Mouse (Mus musculus): ENCODE results near the gene Cbx6.

The Cbx6 gene

DNA sequence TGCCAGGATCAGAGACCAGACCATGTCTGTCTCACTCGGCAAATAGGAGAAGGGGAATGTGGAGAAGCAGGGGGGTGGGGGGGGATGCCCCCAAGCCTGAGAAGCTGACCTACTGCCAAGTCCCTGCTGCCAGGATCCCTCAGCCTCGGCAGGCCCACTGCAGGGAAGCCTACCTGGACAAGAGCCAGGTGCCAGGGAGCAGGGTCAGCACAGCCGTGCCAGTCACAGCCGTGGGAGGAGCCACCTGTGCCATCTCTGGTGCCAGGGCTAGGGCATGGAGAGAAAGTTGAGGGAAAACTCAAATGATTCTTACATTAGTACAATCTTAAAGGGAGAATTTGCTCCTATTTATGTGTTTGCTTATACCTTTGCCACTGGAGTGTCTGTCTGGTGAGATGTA is 32.2 kb downstream of the Cbx6 start:
- peak; percentile 33 for DNase-seq

DNA sequence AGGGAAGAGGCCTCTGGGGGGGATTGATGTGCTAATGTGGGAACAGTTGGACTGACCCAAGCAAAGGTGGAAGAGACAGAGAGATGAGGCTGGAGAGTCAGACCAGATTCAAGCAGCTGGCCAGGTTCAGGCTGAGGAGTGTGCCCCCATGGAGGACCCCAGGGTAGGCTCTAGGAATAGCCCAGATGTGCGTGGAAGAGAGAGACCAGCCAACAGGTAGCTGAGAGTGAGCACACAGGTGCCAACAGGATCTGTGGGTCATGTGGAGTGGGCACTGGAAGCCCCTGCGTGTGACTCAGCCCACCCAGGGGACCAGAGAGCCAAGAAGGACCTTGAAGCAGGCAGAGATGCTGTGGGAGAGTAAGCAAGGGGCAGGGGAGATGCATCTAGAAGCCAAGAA is 32.8 kb downstream of the Cbx6 start:
- no peak for DNase-seq

DNA sequence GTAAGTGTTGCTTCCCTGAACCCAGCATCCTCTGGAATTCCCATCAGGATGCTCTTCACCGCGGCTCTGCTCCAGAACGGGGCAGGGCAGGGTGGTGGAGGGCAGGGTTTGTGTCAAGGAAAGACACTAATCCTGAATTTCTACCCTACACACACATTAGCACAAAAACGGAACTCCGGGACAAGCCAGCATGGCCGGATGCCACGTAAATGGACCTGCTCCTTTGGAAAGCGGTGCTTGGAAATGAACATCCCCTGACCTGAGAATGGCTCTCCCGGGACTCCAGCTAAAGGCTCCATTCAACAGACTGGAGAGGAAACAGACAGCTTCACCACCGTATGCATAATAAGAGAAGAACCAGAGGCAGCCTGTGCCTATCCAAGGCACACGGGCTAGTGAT is 33.8 kb downstream of the Cbx6 start:
- no peak for DNase-seq

DNA sequence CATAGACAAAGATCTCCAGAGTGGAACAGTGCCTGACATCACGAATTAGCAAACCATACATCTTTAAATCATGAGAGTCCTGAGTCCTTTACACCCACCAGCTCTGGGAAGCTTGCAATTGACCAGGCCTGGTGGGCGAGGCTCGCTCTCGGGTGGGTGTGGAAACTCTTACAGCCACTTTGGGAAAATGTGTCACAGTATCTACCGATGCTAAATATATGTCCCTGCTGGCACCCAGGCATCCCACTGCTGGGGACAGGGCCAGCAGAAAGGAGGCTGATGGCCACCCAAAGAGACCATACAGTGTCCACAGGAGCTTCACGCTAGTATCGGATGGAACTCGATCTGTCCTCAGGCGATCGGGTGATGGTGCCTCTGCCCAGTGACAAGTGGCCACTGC is 35.9 kb downstream of the Cbx6 start:
- no peak for DNase-seq

DNA sequence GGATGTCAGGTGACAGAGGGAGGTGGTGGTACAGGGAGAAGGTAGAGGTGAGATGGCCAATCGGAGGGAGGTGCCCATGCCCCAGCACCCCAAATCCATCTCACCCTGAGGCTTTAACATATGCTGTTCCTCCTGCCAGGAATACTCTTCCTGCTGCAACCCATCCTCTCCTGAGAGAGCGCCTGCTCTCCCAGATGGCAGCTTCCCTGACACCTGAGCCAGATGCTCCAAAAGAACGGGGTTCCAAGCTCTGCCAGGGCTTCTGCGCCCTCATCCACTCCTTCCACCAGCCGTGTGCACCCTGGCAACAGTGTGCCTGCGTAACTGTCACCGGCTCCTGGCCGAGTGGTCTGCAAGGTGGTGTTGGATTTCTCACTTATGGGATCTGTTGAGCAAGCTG is 36.8 kb downstream of the Cbx6 start:
- DNase-seq, result no peak

DNA sequence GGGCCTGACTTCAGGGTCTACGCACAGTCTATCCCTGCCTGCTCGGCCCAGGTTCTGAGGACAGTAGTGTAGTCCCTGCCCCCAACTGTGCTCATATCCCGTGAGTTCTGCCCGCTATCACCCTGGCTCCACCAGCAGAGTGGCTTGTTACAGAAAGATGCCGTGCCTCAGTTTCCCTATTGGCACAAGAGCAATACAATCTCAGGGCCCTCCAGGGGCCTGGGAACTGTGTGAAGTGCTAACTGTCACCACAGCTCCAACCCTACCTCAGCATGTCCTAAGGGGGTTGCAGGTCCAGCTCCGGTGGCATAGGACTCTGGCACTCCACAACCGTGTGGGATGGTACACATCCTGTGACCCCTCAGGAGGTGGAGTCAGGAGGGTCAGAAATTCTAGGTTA is 37.4 kb downstream of the Cbx6 start:
- no peak for DNase-seq

DNA sequence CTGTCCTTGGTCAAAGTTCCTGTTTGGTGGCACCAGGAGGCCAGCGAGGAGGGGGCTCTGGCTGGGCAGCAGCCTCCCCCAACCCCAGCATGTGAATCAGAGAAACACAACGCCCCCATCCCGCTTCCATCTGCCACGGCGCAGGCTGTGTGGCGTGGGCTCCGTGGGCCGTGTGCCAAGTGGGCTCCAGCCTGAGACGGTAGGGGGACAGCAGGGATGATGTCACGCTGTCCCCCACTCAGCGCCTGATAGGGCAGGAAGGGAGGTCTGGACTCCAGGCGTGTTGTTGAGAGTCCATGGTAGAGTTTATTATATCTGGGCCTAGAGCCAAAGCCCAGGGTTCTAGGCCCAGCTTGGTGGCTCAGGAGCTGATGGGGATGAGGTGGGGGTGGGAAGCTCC is 38.2 kb downstream of the Cbx6 start:
- DNase-seq, result no peak

DNA sequence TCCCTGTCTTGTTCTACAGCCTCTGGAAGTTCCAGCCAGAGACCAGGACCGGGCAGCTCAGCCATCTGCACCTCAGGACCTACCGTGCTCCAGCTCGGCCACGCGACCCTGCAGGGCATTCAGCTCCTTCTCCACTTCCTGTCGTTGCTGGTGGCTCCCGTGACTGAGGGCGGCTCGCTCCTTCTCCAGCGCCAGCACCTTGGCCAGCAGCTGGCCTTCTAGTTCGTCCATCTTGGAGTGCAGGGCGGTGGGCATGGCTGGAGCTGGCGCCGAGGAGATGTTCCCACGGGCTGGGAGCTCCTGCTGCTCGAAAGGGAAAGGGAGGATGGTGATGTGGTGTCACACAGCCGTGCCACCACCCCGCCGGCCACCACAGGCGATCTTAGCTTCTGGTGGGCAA is 40.3 kb downstream of the Cbx6 start:
- peak; percentile 45 for DNase-seq

DNA sequence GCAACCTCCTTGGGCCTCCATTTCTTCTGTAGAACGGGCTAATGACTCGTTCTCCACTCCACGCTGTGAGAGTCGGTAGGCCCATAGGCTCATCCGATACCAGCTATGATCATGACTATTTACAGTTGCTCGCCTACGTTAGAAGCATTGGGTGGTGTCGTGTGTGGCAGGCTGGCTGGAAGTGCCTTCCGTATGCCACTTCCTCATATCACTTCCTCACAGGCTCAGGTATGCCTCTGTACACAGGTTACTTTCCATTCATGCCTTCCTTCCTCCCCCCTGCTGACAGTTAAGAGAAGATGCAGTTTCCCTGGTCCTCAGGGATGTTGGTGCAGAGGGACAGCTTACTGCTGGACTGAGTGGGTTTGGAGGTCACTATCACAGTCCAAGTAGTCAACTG is 41.4 kb downstream of the Cbx6 start:
- no peak for DNase-seq

DNA sequence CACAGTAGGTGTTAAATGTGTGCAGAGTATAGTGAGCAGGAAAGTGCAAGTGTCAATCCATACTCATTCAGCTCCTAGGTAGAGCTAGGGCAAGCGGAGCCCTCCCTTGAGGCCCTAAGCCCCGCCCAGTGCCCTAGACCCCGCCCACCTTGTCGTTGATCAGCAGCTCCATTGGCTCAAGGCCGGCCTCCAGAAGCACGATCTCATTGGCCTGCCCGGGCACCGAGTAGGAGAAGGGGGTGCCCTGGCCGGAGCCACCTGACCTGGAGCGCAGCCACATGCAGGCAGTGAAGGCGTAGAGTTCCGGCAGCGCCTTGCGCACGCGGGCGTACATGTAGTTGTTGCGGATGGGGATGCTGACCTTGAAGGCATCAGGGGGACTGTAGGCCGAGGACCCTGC is 42.0 kb downstream of the Cbx6 start:
- DNase-seq, result peak; percentile 25

DNA sequence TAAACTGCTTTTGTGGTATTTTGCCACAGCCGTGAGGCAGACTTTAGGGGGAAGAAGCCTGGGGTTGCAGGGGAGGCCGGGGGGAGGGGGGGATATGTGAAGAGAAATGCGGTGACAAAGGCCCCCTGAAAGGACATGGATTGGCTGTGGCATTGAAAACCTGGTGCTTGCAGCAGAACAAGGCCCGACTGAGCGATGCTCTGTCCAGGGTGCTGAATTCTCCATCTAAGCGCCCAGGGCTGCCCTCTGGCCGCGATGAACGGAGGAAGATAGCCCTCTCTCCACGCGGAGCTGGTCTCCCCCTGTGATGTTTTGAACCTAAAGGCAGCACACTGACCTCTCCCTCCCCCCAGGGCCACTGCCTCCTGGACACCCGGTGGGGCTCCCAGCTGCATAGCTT is 43.0 kb downstream of the Cbx6 start:
- DNase-seq, result peak; percentile 87

DNA sequence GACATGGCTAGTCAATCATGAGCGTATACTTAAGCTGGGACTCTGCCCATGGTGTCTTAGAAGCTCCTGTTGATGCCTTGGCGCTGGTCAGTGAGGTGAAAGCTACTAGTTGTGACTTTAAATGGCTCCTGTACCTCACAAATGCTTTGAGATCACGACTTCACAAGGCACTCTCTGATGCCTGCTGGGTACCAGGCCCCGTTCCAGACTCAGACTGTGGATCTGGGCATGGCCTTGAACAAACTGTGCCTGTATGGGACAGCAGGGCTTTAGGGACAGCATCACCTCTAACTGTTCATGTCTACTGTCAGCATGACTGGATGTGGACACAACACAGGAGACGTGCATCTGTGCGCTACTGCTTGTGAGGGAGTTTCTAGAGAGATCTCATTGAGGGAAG is 43.6 kb downstream of the Cbx6 start:
- no peak for DNase-seq

DNA sequence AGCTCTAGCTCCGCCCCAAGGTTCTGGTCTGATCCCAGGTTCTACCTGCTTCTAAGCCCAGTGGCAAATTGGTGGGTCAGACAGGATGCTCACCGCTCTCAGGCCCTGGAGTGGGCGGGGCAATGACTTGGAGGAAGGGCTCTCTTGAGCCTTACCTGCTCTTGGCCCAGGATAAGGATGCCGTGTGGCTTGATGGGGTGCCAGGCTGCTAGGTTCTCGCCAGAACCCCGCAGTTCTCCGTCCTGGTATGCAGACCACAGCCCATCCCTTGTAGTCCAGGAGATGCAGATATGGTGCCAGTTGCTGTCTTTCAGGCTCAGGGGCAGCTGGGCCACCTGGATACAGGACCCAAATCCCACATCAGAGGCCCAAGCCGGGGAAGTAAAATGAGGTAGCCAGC is 44.4 kb downstream of the Cbx6 start:
- no peak for DNase-seq

DNA sequence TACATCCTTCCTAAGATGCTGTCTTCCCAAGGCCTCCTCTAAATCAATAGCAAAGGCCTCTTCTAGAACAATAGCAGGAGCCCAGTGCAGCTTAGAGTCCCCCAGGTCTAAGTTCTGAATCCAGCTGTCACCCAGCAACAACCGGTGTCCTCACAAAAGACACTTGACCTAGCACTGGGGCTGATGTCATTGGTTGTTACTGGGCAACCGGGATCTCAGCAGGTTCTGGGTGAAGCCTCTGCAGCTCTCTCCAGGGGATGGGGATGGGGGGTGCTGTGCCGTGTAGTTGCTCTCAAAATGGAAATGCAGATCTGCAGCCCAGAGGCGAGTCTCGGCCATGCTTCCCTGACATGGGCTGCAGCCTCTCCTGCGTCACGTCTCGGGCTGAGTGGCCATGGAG is 46.7 kb downstream of the Cbx6 start:
- no peak for DNase-seq

DNA sequence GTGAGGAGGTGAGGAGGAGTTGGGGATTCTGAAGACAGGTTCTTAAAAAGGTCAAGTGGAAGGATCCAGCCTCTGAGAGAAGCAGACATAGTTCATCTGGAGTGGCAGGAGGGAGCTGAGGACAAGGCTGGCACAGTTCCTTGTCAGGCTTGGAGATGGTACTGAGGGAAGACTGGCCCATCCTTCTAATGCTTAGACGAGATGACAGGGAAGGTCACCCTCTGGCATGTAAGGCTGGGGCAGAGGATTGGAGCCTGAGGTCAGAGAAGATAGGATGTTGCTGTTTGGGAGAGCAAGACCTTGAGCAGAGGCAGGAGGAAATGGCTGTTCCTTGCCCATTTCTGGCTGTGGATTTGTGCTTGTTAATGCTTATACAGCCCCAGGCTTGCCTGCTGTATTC is 49.4 kb downstream of the Cbx6 start:
- no peak for DNase-seq

DNA sequence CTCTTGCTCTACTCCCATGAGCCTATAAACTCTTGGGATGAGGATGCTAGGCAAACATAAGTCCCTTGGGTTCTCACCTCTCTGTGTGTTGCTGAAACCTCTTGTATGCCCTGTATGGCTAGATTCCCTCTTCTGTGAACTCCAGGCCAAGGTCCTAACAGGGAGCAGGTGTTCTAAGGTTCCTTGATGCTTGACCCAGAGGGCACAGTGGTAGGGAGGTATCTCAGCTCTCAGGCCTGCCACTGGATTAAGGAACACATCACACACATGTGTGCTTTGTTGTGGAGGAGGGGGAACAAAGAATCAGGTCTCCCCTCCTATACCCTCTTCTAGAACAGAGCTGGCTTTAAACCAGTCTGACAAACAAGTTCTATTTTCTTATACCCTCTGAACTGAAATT is 56.7 kb downstream of the Cbx6 start, which contains the start of gene Dnal4:
Gene Dnal4, minus strand, starts transcription at position 101 of the 400 bp plus-strand sequence.
- no peak for DNase-seq

DNA sequence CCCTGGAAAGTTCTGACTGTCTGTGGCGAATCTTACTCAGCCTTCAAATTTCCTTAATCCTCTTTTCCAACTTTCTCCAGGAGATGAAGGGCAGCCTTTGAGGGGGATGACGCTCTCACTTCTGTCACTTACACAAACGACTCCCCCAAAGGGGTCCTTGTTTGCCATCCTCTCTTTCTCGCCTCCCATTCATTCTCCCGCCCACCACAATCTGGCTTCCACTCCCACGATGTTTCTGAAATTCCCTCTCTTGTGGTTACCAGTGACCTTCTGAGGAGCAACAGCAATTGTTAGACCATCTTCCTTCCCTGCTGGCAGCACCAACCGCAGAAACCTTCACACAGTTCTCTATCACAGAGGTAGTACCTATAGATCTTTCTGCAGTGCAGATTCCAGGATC is 58.8 kb downstream of the Cbx6 start:
- DNase-seq, result no peak

DNA sequence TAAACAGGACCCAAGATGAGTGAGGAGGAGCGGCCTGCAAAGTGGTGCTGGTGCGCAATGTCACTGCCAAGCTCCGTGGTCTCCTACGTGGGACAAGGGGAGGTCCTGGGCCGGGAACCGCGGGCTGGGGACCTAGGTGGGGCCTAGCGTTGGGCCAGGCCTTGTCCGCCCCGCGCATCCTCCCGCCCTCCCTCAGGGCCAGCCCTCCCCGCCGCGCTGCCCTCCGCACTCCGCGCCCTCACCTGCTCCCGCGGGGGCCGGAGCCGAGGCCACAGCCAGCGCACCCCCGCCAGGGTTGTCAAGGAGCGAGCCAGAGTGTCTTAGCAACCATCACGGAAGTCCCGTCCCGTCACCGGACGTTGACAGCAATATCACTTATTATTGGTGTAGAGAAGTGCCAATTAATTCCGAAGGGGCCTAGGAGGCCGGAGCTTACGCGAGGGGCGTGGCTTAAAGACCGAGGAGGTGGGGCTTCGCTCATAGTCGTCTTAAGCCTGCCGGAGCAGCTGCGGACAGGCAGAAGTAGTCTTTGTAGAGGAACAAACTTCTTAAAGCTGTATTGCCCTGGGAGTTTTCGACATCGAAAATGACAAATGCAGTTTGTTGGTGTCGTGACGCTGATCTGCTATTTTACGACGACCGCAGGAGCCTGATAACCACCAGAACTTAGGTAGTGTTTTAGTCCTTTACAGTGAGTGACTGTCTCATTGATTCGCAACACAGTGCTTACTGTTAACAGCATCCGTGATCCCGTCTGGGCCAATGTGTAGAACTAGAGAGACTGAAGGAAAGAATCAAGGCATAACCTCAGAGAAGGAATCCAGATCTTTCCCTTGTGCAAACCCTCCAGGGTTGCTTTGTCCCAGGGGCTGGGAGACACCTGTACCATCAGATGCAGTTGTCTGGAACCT is 60.1 kb downstream of the Cbx6 start:
- DNase-seq, result peak; percentile 98

Data from kidney, postnatal 10 days (tissue).